Mouse (Mus musculus) liver, adult 2 months (tissue): ENCODE results near the gene Hist1h2ac.

Experiments
- CTCF ChIP-seq: fragments of 200-500 bp; IDR thresholded peaks from 2 replicates; pipeline ENCODE4 v1.5.1; 2011; ENCODE audit warnings: low read depth, low read length, control low read depth
- POLR2A ChIP-seq: fragments of 200-500 bp; IDR thresholded peaks from 2 replicates; pipeline ENCODE4 v1.6.1; 2011; ENCODE audit warnings: low read length, control low read depth; ENCODE audit not compliant: insufficient read depth; ENCODE audit errors: extremely low read depth

- peak; percentile 66 for TF ChIP-seq CTCF
- TF ChIP-seq POLR2A: no peak
Measured at GRCm38 (mm10) chr13:23700786-23701520, 17.2 kb upstream of the Hist1h2ac start.
